Mouse (Mus musculus) neural tube, embryonic 14.5 days (tissue): ENCODE results near the gene Chd9. TPM values are rescaled to one million over a fixed set of nuclear protein-coding genes. Genes with fewer than 3 reads are reported as not detected.

ENCODE experiments used
- ATAC-seq: fragments of 200-750 bp; cut with Nextera tagmentation; 2 replicates; pipeline ENCODE4 v1.8.0; 2017; ENCODE audit warnings: low read depth, mild to moderate bottlenecking, moderate TSS enrichment, moderate library complexity
- H3K27ac ChIP-seq: fragments of 300-500 bp; sonication (generic); 2 replicates; pipeline ENCODE4 v1.5.1; 2014; ENCODE audit warnings: low read depth, mild to moderate bottlenecking, control low read depth, low read length, moderate library complexity, mixed read lengths
- H3K27me3 ChIP-seq: fragments of 300-500 bp; sonication (generic); 2 replicates; pipeline ENCODE4 v1.6.1; 2014; ENCODE audit warnings: low read length; ENCODE audit not compliant: control insufficient read depth, insufficient read depth
- H3K36me3 ChIP-seq: fragments of 300-500 bp; sonication (generic); 2 replicates; pipeline ENCODE4 v1.6.1; 2014; ENCODE audit warnings: low read length, mixed read lengths; ENCODE audit not compliant: control insufficient read depth, insufficient read depth
- H3K4me1 ChIP-seq: fragments of 300-500 bp; sonication (generic); 2 replicates; pipeline ENCODE4 v1.6.1; 2014; ENCODE audit warnings: low read length; ENCODE audit not compliant: control insufficient read depth, insufficient read depth
- H3K4me2 ChIP-seq: fragments of 300-500 bp; sonication (generic); 2 replicates; pipeline ENCODE4 v1.6.1; 2014; ENCODE audit warnings: mild to moderate bottlenecking, low read depth, low read length, control low read depth
- H3K4me3 ChIP-seq: fragments of 300-500 bp; sonication (generic); 2 replicates; pipeline ENCODE4 v1.5.1; 2014; ENCODE audit warnings: low read depth, low read length, control low read depth, mixed read lengths
- H3K9ac ChIP-seq: fragments of 300-500 bp; sonication (generic); replicated peaks from 2 replicates; pipeline ENCODE4 v1.6.1; 2014; ENCODE audit warnings: low read depth, mild to moderate bottlenecking, control low read depth, low read length, mixed read lengths
- H3K9me3 ChIP-seq: fragments of 300-500 bp; sonication (generic); 2 replicates; pipeline ENCODE4 v1.6.1; 2016; ENCODE audit warnings: low read length; ENCODE audit not compliant: control insufficient read depth
- WGBS: fragments of 180-500 bp; shearing (Covaris S2); extraction: QIAGEN DNeasy Blood & Tissue Kit; methylation state at CpG from one replicate; pipeline ENCODE4 v1.1.7; 2014; 5-methylcytosine and 5-hydroxymethylcytosine counted together
- polyA plus RNA-seq: library from polyadenylated mRNA; unstranded; fragments of >200 nt; fragmentation: Nextera tagmentation; extraction: Ambion mirVana; gene quantifications from 2 replicates; pipeline ENCODE4 v1.2.1, GENCODE M21; 2014

Chd9 gene
- polyA plus RNA-seq, 1 experiment from 2014 or later: 112 TPM

DNA sequence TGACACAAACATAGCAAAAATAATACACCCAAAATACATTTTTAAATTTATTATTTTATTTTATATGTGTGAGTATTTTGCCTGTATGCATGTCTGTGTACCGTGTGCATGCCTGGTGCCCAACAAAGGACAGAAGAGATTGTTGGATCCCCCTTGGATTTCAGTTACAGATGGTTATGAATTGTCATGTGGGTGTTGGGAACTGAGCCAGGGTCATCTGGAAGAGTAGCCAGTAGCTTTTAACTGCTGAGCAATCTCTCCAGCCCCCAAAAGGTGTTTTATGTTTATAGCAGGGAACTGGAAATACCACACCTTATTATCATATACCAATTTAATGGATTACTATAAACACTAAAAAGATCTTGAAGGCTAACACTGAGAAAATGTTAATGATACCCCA is 106.6 kb downstream of the Chd9 start:
- Histone ChIP-seq H3K36me3 (peaks cover 7% of the 10 kb centered on the region; the same call in 1 of the 2 replicates), H3K4me3 (no peak overlapping the region), H3K4me1 (no peaks in the 10 kb centered on the region), H3K9ac (no peak overlapping the region), H3K27ac (no peak overlapping the region), H3K4me2 (no peak overlapping the region), H3K9me3 (no peaks in the 10 kb centered on the region), H3K27me3 (no peaks in the 10 kb centered on the region)
- ATAC-seq: no peak
- WGBS: 82% methylated on average over 1 of the region's 1 CpGs

GRCm38 (mm10) chr8:90936840-90937239 is 108.7 kb downstream of the Chd9 start:
- no peak for ATAC-seq
- Histone ChIP-seq H3K9me3 (no peaks in the 10 kb centered on the region), H3K27me3 (no peaks in the 10 kb centered on the region), H3K9ac (no peak overlapping the region), H3K4me1 (0 out of 2 replicates have a peak, but pooled peaks cover 2% of the 10 kb centered on the region), H3K36me3 (peaks cover 7% of the 10 kb centered on the region; the same call in 1 of the 2 replicates), H3K4me2 (no peak overlapping the region), H3K27ac (no peak overlapping the region), H3K4me3 (no peak overlapping the region)
- WGBS: 54% methylated on average over 1 of the region's 1 CpGs

- Histone ChIP-seq H3K4me2 (no peak overlapping the region), H3K27me3 (no peaks in the 10 kb centered on the region), H3K4me1 (0 out of 2 replicates have a peak, but pooled peaks cover 2% of the 10 kb centered on the region), H3K27ac (no peak overlapping the region), H3K4me3 (no peak overlapping the region), H3K9ac (no peak overlapping the region), H3K9me3 (no peaks in the 10 kb centered on the region), H3K36me3 (peaks cover 3% of the 10 kb centered on the region; the same call in 1 of the 2 replicates)
- 70% methylated on average over 4 of the region's 4 CpGs for WGBS
- ATAC-seq: no peak
These were observed 110.3 kb downstream of the Chd9 start for GRCm38 (mm10) chr8:90938352-90938930.

DNA sequence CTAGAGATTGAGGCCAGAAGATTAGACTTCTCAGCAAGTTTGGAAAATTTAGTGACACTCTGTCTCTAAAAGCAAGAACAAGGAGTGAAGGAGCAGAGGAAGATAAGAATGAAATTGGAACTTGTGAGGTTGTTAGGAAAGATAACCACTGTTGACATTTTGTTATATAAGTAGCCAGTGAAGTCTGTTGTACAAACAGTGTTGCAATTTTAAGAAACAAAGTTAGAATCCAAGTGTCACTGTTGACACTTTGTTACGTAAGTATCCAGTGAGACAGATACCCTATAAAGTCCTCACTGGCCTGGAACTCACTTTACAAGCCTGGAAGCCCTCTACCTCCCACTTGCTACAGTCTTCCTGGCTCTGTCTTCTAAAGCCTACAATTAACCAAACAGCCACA is 111.7 kb downstream of the Chd9 start:
- Histone ChIP-seq H3K9me3 (no peaks in the 10 kb centered on the region), H3K4me1 (0 out of 2 replicates have a peak, but pooled peaks cover 2% of the 10 kb centered on the region), H3K27ac (no peak overlapping the region), H3K9ac (no peak overlapping the region), H3K36me3 (no peaks in the 10 kb centered on the region), H3K27me3 (no peaks in the 10 kb centered on the region), H3K4me3 (no peak overlapping the region), H3K4me2 (no peak overlapping the region)
- no peak for ATAC-seq
- 83% methylated on average over 1 of the region's 1 CpGs for WGBS

DNA sequence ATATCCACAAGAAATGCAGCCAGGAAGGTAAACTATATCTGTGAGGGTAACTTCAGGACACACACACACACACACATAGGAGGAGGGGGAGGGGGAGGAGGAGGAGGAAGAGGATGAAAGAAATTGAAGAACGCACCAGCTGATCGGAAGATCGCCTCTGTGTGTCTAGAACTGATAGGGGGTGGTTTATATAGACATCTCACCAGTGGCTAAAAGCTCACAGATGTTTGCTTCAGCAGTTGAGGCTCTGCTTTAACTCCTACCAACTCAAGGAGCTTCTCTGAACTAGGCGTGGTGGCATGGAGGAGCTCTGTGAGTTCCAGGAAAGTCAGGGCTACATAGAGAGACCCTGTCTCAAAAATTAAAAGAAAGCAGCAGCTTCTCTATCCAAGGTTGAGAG is 115.6 kb downstream of the Chd9 start:
- no peaks in the 10 kb centered on the region for H3K36me3 ChIP-seq
- WGBS: 86% methylated on average over 4 of the region's 4 CpGs
- H3K27ac ChIP-seq: no peak overlapping the region
- H3K9me3 ChIP-seq: no peaks in the 10 kb centered on the region
- ATAC-seq: no peak
- H3K9ac ChIP-seq: no peak overlapping the region
- H3K4me1 ChIP-seq: 0 out of 2 replicates have a peak, but pooled peaks cover 2% of the 10 kb centered on the region
- no peak overlapping the region for H3K4me2 ChIP-seq
- H3K27me3 ChIP-seq: no peaks in the 10 kb centered on the region
- H3K4me3 ChIP-seq: no peak overlapping the region

- Histone ChIP-seq H3K9ac (peak overlapping the region; percentile 83), H3K9me3 (no peaks in the 10 kb centered on the region), H3K27me3 (no peaks in the 10 kb centered on the region), H3K4me3 (peak overlapping the region; percentile 64), H3K4me1 (peaks cover 23% of the 10 kb centered on the region), H3K27ac (peak overlapping the region; percentile 99), H3K4me2 (peak overlapping the region; percentile 68), H3K36me3 (no peaks in the 10 kb centered on the region)
- under 1% methylated on average over 21 of the region's 21 CpGs for whole genome bisulfite sequencing
- peak; percentile 96 for ATAC-seq
These were observed 126.9 kb downstream of the Chd9 start for GRCm38 (mm10) chr8:90954802-90955760.

GRCm38 (mm10) chr8:90955761-90956136 is 127.6 kb downstream of the Chd9 start:
- no peaks in the 10 kb centered on the region for H3K9me3 ChIP-seq
- H3K36me3 ChIP-seq: no peaks in the 10 kb centered on the region
- peak overlapping the region; percentile 64 for H3K4me3 ChIP-seq
- peak overlapping the region; percentile 99 for H3K27ac ChIP-seq
- H3K4me1 ChIP-seq: peaks cover 29% of the 10 kb centered on the region
- peak overlapping the region; percentile 68 for H3K4me2 ChIP-seq
- ATAC-seq: no peak
- peak overlapping the region; percentile 83 for H3K9ac ChIP-seq
- H3K27me3 ChIP-seq: no peaks in the 10 kb centered on the region

- Histone ChIP-seq H3K36me3 (no peaks in the 10 kb centered on the region), H3K9me3 (no peaks in the 10 kb centered on the region), H3K4me2 (peak overlapping the region; percentile 56), H3K27me3 (no peaks in the 10 kb centered on the region), H3K4me3 (peak overlapping the region; percentile 64), H3K4me1 (peaks cover 32% of the 10 kb centered on the region), H3K9ac (peak overlapping the region; percentile 47), H3K27ac (0 out of 2 replicates have a peak overlapping the region, but pooled peaks have one; percentile 13)
- ATAC-seq: no peak
- WGBS: 26% methylated on average over 9 of the region's 9 CpGs
These were observed 128.2 kb downstream of the Chd9 start for GRCm38 (mm10) chr8:90956390-90956789.

GRCm38 (mm10) chr8:90957711-90958110 is 129.6 kb downstream of the Chd9 start:
- H3K9me3 ChIP-seq: no peaks in the 10 kb centered on the region
- no peaks in the 10 kb centered on the region for H3K27me3 ChIP-seq
- no peak overlapping the region for H3K27ac ChIP-seq
- no peak overlapping the region for H3K9ac ChIP-seq
- H3K4me3 ChIP-seq: peak overlapping the region; percentile 64
- H3K4me1 ChIP-seq: peaks cover 32% of the 10 kb centered on the region
- ATAC-seq: no peak
- peak overlapping the region; percentile 56 for H3K4me2 ChIP-seq
- H3K36me3 ChIP-seq: no peaks in the 10 kb centered on the region
